Mouse (Mus musculus): ENCODE measurements at regions not wholly inside any gene's neighbourhood (a gene's known extent, or its start where the extent isn't known, plus 50 kb on each side); places are given as distances from the start of the nearest gene placed in this dataset.

GRCm38 (mm10) chr4:125893139-125893538 is 131.2 kb upstream of the Csf3r start:
- no peak for TF ChIP-seq EP300 (IDR thresholded peaks at IDR 0.05; ENCODE audit: low read depth)
- TF ChIP-seq CTCF (IDR thresholded peaks at IDR 0.05; ENCODE audit: low read depth): no peak
- Histone ChIP-seq H3K9ac (replicated peaks) (no peak overlapping the region), H3K9me3 (ENCODE audit: low read length) (no peaks in the 10 kb centered on the region), H3K27ac (ENCODE audit: low read depth) (no peak overlapping the region), H3K4me1 (ENCODE audit: insufficient read depth) (no peaks in the 10 kb centered on the region), H3K4me2 (ENCODE audit: low read depth, low read length) (no peak overlapping the region), H3K27me3 (ENCODE audit: insufficient read depth, low read length) (no peaks in the 10 kb centered on the region), H3K36me3 (replicated peaks; ENCODE audit: insufficient read depth, low read length) (no peaks in the 10 kb centered on the region), H3K4me3 (ENCODE audit: low read depth, low read length) (no peak overlapping the region)
- ATAC-seq: no peak
- no peak for DNase-seq
- WGBS (ENCODE audit: insufficient replicate concordance): 68% methylated on average over 6 of the region's 6 CpGs

GRCm38 (mm10) chr4:125897707-125898106 is 126.6 kb upstream of the Csf3r start:
- Histone ChIP-seq H3K9me3 (ENCODE audit: low read length) (no peaks in the 10 kb centered on the region), H3K4me1 (ENCODE audit: insufficient read depth) (no peaks in the 10 kb centered on the region), H3K36me3 (replicated peaks; ENCODE audit: insufficient read depth, low read length) (no peaks in the 10 kb centered on the region), H3K27ac (ENCODE audit: low read depth) (no peak overlapping the region), H3K4me3 (ENCODE audit: low read depth, low read length) (no peak overlapping the region), H3K27me3 (ENCODE audit: insufficient read depth, low read length) (no peaks in the 10 kb centered on the region), H3K9ac (replicated peaks) (no peak overlapping the region), H3K4me2 (ENCODE audit: low read depth, low read length) (no peak overlapping the region)
- TF ChIP-seq EP300 (IDR thresholded peaks at IDR 0.05; ENCODE audit: low read depth) (no peak), CTCF (IDR thresholded peaks at IDR 0.05; ENCODE audit: low read depth) (no peak)
- ATAC-seq: no peak
- 62% methylated on average over 2 of the region's 2 CpGs for WGBS (ENCODE audit: insufficient replicate concordance)
- no peak for DNase-seq

- H3K4me3 ChIP-seq (ENCODE audit: low read depth, low read length): no peak overlapping the region
- WGBS (ENCODE audit: insufficient replicate concordance): 59% methylated on average over 11 of the region's 11 CpGs
- H3K27ac ChIP-seq (ENCODE audit: low read depth): no peak overlapping the region
- no peak overlapping the region for H3K9ac ChIP-seq (replicated peaks)
- H3K4me1 ChIP-seq (ENCODE audit: insufficient read depth): no peaks in the 10 kb centered on the region
- TF ChIP-seq CTCF (IDR thresholded peaks at IDR 0.05; ENCODE audit: low read depth) (no peak), EP300 (IDR thresholded peaks at IDR 0.05; ENCODE audit: low read depth) (no peak)
- H3K36me3 ChIP-seq (replicated peaks; ENCODE audit: insufficient read depth, low read length): no peaks in the 10 kb centered on the region
- no peaks in the 10 kb centered on the region for H3K9me3 ChIP-seq (ENCODE audit: low read length)
- DNase-seq (no peak), ATAC-seq (no peak)
- no peaks in the 10 kb centered on the region for H3K27me3 ChIP-seq (ENCODE audit: insufficient read depth, low read length)
- H3K4me2 ChIP-seq (ENCODE audit: low read depth, low read length): no peak overlapping the region
Observed at GRCm38 (mm10) chr4:125898631-125899348, 125.6 kb upstream of the Csf3r start.

DNA sequence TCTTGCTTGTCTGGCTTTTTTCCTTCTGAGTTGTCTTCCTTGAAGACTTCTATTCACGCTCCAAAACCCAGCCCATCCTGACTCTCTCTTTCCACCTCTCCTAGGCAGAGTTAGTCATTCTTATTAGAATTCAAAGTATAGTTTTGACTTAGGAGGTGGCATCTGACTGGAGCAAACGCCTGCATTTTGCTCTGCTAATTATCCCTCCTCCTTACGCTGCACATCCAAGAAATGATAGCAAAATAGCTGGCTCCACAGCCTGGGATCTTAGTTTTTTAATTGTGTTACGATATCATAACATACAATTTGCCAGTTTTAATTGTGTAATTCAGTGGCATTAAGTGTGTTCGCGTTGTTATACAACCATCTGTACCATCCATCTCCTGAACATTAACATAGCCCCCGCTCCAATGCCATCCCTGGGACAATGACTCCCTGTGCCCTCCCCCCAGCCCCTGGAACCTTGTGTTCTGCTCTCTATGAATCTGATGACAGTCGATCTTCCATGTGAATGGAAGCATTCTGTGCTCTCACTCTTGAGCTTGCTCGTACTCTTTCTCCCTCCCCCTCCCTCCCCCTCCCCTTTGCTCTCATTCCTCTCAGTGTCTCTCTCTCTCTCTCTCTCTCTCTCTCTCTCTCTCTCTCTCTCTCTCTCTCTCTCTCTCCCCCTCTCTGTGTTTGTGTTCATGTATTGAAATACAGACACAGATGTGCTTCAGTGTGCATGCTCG is 122.6 kb upstream of the Csf3r start:
- no peak for DNase-seq
- TF ChIP-seq EP300 (IDR thresholded peaks at IDR 0.05; ENCODE audit: low read depth): no peak

GRCm38 (mm10) chr4:125906296-125906695 is 118.1 kb upstream of the Csf3r start:
- no peak for DNase-seq
- no peaks in the 10 kb centered on the region for H3K36me3 ChIP-seq (replicated peaks; ENCODE audit: insufficient read depth, low read length)
- no peaks in the 10 kb centered on the region for H3K4me1 ChIP-seq (ENCODE audit: insufficient read depth)
- no peaks in the 10 kb centered on the region for H3K9me3 ChIP-seq (ENCODE audit: low read length)
- H3K4me3 ChIP-seq (ENCODE audit: low read depth, low read length): no peak overlapping the region
- 69% methylated on average over 5 of the region's 5 CpGs for WGBS (ENCODE audit: insufficient replicate concordance)
- H3K27ac ChIP-seq (ENCODE audit: low read depth): no peak overlapping the region
- H3K9ac ChIP-seq (replicated peaks): no peak overlapping the region
- no peak overlapping the region for H3K4me2 ChIP-seq (ENCODE audit: low read depth, low read length)
- no peaks in the 10 kb centered on the region for H3K27me3 ChIP-seq (ENCODE audit: insufficient read depth, low read length)
- ATAC-seq: no peak
- TF ChIP-seq CTCF (IDR thresholded peaks at IDR 0.05; ENCODE audit: low read depth) (no peak), EP300 (IDR thresholded peaks at IDR 0.05; ENCODE audit: low read depth) (no peak)

More for the DNA sequence above, 122.6 kb upstream of the Csf3r start:
- no peaks in the 10 kb centered on the region for H3K9me3 ChIP-seq (ENCODE audit: low read length)
- H3K36me3 ChIP-seq (replicated peaks; ENCODE audit: insufficient read depth, low read length): no peaks in the 10 kb centered on the region
- no peaks in the 10 kb centered on the region for H3K27me3 ChIP-seq (ENCODE audit: insufficient read depth, low read length)
- H3K27ac ChIP-seq (ENCODE audit: low read depth): no peak overlapping the region
- no peak for ATAC-seq
- no peak overlapping the region for H3K9ac ChIP-seq (replicated peaks)
- H3K4me3 ChIP-seq (ENCODE audit: low read depth, low read length): no peak overlapping the region
- WGBS (ENCODE audit: insufficient replicate concordance): 68% methylated on average over 10 of the region's 10 CpGs
- H3K4me1 ChIP-seq (ENCODE audit: insufficient read depth): no peaks in the 10 kb centered on the region
- no peak overlapping the region for H3K4me2 ChIP-seq (ENCODE audit: low read depth, low read length)

DNA sequence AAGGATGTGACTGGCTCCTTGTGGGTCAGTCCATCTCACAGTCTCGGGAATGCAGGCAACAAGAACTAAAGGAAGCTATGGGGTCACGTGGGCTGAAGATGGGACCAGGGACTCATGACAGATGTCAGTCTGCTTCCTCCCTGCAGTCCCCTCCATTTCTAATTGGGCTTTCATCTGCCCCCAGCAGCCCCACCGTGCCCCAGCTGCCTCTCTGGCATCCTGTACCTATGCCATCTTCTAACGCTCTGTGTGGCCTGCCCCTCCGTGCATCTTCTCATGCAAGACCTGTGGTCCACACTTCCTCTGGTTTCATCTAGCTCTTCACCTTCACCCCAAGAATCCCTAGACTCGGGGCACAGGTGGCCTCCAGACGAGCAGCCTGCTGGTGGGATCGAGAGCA is 115.4 kb upstream of the Csf3r start:
- Histone ChIP-seq H3K27ac (ENCODE audit: low read depth) (no peak overlapping the region), H3K9me3 (ENCODE audit: low read length) (no peaks in the 10 kb centered on the region), H3K9ac (replicated peaks) (no peak overlapping the region), H3K27me3 (ENCODE audit: insufficient read depth, low read length) (no peaks in the 10 kb centered on the region), H3K4me2 (ENCODE audit: low read depth, low read length) (no peak overlapping the region), H3K4me3 (ENCODE audit: low read depth, low read length) (no peak overlapping the region), H3K4me1 (ENCODE audit: insufficient read depth) (no peaks in the 10 kb centered on the region), H3K36me3 (replicated peaks; ENCODE audit: insufficient read depth, low read length) (no peaks in the 10 kb centered on the region)
- no peak for DNase-seq
- TF ChIP-seq EP300 (IDR thresholded peaks at IDR 0.05; ENCODE audit: low read depth): no peak
- no peak for TF ChIP-seq CTCF (IDR thresholded peaks at IDR 0.05; ENCODE audit: low read depth)
- ATAC-seq: no peak
- WGBS (ENCODE audit: insufficient replicate concordance): 78% methylated on average over 8 of the region's 8 CpGs

Measured in liver, postnatal 0 days (tissue).